Comparison of ENCODE assay signal across 8 mouse cellular contexts in genomic region chr10:81568381-81569191, GRCm38 (mm10). TPM values are rescaled to one million over a fixed set of nuclear protein-coding genes. Genes with fewer than 3 reads are reported as not detected.
DNase-seq lines count a peak whose midpoint lies in the region; ATAC-seq lines count a peak whose summit lies in the region.

No protein-coding gene starts in this region.

- no peak overlapping the region for H3K4me3 ChIP-seq in heart, embryonic 11.5 days (ENCODE audit: low read depth, low read length)
- no peak overlapping the region for H3K4me3 ChIP-seq in forebrain, embryonic 13.5 days
- no peak overlapping the region for H3K4me3 ChIP-seq in kidney, embryonic 14.5 days (ENCODE audit: low read length)
- peak overlapping the region; percentile 31 for H3K4me3 ChIP-seq in midbrain, embryonic 10.5 days

- peaks cover 62% of the 10 kb centered on the region for H3K4me1 ChIP-seq in heart, embryonic 11.5 days (ENCODE audit: control insufficient read depth, insufficient read depth, low read length)
- peaks cover 72% of the 10 kb centered on the region for H3K4me1 ChIP-seq in forebrain, embryonic 13.5 days
- peaks cover 74% of the 10 kb centered on the region for H3K4me1 ChIP-seq in kidney, embryonic 14.5 days (ENCODE audit: control insufficient read depth, insufficient read depth, low read length)
- H3K4me1 ChIP-seq in midbrain, embryonic 10.5 days, result peaks cover 97% of the 10 kb centered on the region

- no peaks in the 10 kb centered on the region for H3K9me3 ChIP-seq in heart, embryonic 11.5 days (replicated peaks; ENCODE audit: control insufficient read depth, low read length)
- H3K9me3 ChIP-seq in forebrain, embryonic 13.5 days (replicated peaks), result no peaks in the 10 kb centered on the region
- no peaks in the 10 kb centered on the region for H3K9me3 ChIP-seq in kidney, embryonic 14.5 days (ENCODE audit: control insufficient read depth, low read length)
- no peaks in the 10 kb centered on the region for H3K9me3 ChIP-seq in midbrain, embryonic 10.5 days (replicated peaks)

- no peak for DNase-seq in heart, adult 8-10 months (ENCODE audit: low spot score)
- peak; percentile 60 for DNase-seq in midbrain, embryonic 10.5 days (ENCODE audit: low spot score)
- no peak for DNase-seq in frontal cortex, adult 2 months (ENCODE audit: extremely low spot score in 1 of 2, low spot score in 1 of 2)
- no peak for DNase-seq in left cerebral cortex, postnatal 10 days (ENCODE audit: extremely low spot score in 1 of 2, low spot score in 2 of 2)
- no peak for DNase-seq in cerebellum, adult 8-10 months

- H3K36me3 ChIP-seq in heart, embryonic 11.5 days (ENCODE audit: control insufficient read depth, insufficient read depth, low read length), result peaks cover 16% of the 10 kb centered on the region
- H3K36me3 ChIP-seq in forebrain, embryonic 13.5 days (ENCODE audit: poor library complexity, severe bottlenecking), result peaks cover 37% of the 10 kb centered on the region
- H3K36me3 ChIP-seq in kidney, embryonic 14.5 days (ENCODE audit: control insufficient read depth, insufficient read depth, low read length), result peaks cover 29% of the 10 kb centered on the region
- peaks cover 37% of the 10 kb centered on the region for H3K36me3 ChIP-seq in midbrain, embryonic 10.5 days

- peak overlapping the region; percentile 53 for H3K4me2 ChIP-seq in heart, embryonic 11.5 days
- peak overlapping the region; percentile 37 for H3K4me2 ChIP-seq in forebrain, embryonic 13.5 days
- H3K4me2 ChIP-seq in kidney, embryonic 14.5 days (replicated peaks; ENCODE audit: low read depth, low read length), result peak overlapping the region; percentile 9

- intact Hi-C loops in left cerebral cortex, postnatal 10 days (cut with DNase I), result no loop called here

- ATAC-seq in heart, embryonic 11.5 days (replicated peaks; ENCODE audit: insufficient number of reproducible peaks, low FRiP score, low TSS enrichment), result no peak; the same call in 1 of the 2 replicates
- ATAC-seq in forebrain, embryonic 13.5 days, result no peak
- ATAC-seq in kidney, embryonic 14.5 days (ENCODE audit: low FRiP score, low TSS enrichment), result peak; percentile 22

- peak overlapping the region; percentile 94 for H3K27ac ChIP-seq in heart, embryonic 11.5 days (ENCODE audit: low read depth, low read length)
- H3K27ac ChIP-seq in forebrain, embryonic 13.5 days, result peak overlapping the region; percentile 68
- H3K27ac ChIP-seq in kidney, embryonic 14.5 days (ENCODE audit: low read depth, low read length), result peak overlapping the region; percentile 90
- H3K27ac ChIP-seq in midbrain, embryonic 10.5 days (replicated peaks), result peak overlapping the region; percentile 75

- H3K9ac ChIP-seq in heart, embryonic 11.5 days (ENCODE audit: low read depth, low read length), result peak overlapping the region; percentile 64
- 0 out of 2 replicates have a peak overlapping the region, but pooled peaks have one; percentile 35 for H3K9ac ChIP-seq in forebrain, embryonic 13.5 days
- peak overlapping the region; percentile 5; the same call in 1 of the 2 replicates for H3K9ac ChIP-seq in kidney, embryonic 14.5 days (ENCODE audit: low read depth, low read length)

- H3K27me3 ChIP-seq in heart, embryonic 11.5 days (ENCODE audit: control insufficient read depth, insufficient read depth, low read length), result peaks cover 9% of the 10 kb centered on the region; the same call in 1 of the 2 replicates
- H3K27me3 ChIP-seq in forebrain, embryonic 13.5 days, result peaks cover 62% of the 10 kb centered on the region
- no peaks in the 10 kb centered on the region for H3K27me3 ChIP-seq in kidney, embryonic 14.5 days (ENCODE audit: control insufficient read depth, insufficient read depth, low read length)
- H3K27me3 ChIP-seq in midbrain, embryonic 10.5 days (ENCODE audit: low read depth, poor library complexity, severe bottlenecking), result peaks cover 81% of the 10 kb centered on the region

- WGBS in heart, embryonic 11.5 days (ENCODE audit: insufficient replicate concordance), result 13% methylated on average over 16 of the region's 16 CpGs
- 7% methylated on average over 15 of the region's 16 CpGs for WGBS in forebrain, embryonic 13.5 days
- WGBS in kidney, embryonic 14.5 days, result 10% methylated on average over 16 of the region's 16 CpGs
- WGBS in midbrain, embryonic 10.5 days, result 15% methylated on average over 16 of the region's 16 CpGs

RNA-seq across cellular contexts. Expression of gene Tle2, which starts 5.8 kb away (rescaled TPM):
- polyA plus RNA-seq in heart, embryonic 11.5 days (2014; fragmentation: Nextera tagmentation; extraction: Ambion mirVana), result 17.8 and 18.3 TPM in 2 replicates
- 10 to 100 TPM in 2 of 4 experiments, 1 to 10 TPM in 2; 5.4 to 12.1 (median 9.1) TPM for total RNA-seq in heart, adult 8-10 months (2022)
- polyA plus RNA-seq in forebrain, embryonic 13.5 days (2015; fragmentation: Nextera tagmentation; extraction: Ambion mirVana), result 15.1 and 17.7 TPM in 2 replicates
- polyA plus RNA-seq in kidney, embryonic 14.5 days (2014; fragmentation: Nextera tagmentation; extraction: Ambion mirVana), result 29.3 and 30.4 TPM in 2 replicates
- polyA plus RNA-seq in midbrain, embryonic 10.5 days (2016; fragmentation: Nextera tagmentation; extraction: Ambion mirVana), result 9.7 and 13.5 TPM in 2 replicates
- polyA plus RNA-seq in frontal cortex, adult 2 months (2012; rRNA removed), result 120 and 136 TPM in 2 replicates
- total RNA-seq in left cerebral cortex, postnatal 10 days (2021), result 10 to 100 TPM; 20.9 to 22.4 TPM

RNA-seq across cellular contexts. Expression of gene Aes, which starts 9.3 kb away (rescaled TPM):
- 330 and 481 TPM in 2 replicates for polyA plus RNA-seq in heart, embryonic 11.5 days (2014; fragmentation: Nextera tagmentation; extraction: Ambion mirVana)
- total RNA-seq in heart, adult 8-10 months (2022), result 1,000 to 10,000 TPM; 1,133 to 1,192 (median 1,173) TPM
- 430 and 502 TPM in 2 replicates for polyA plus RNA-seq in forebrain, embryonic 13.5 days (2015; fragmentation: Nextera tagmentation; extraction: Ambion mirVana)
- polyA plus RNA-seq in kidney, embryonic 14.5 days (2014; fragmentation: Nextera tagmentation; extraction: Ambion mirVana), result 408 and 609 TPM in 2 replicates
- polyA plus RNA-seq in midbrain, embryonic 10.5 days (2016; fragmentation: Nextera tagmentation; extraction: Ambion mirVana), result 334 and 467 TPM in 2 replicates
- polyA plus RNA-seq in frontal cortex, adult 2 months (2012; rRNA removed), result 867 and 972 TPM in 2 replicates
- total RNA-seq in left cerebral cortex, postnatal 10 days (2021), result 100 to 1,000 TPM; 542 to 558 TPM

RNA-seq across cellular contexts. Expression of gene Gna11, which starts 23.6 kb away (rescaled TPM):
- polyA plus RNA-seq in heart, embryonic 11.5 days (2014; fragmentation: Nextera tagmentation; extraction: Ambion mirVana), result 55.5 and 58.8 TPM in 2 replicates
- total RNA-seq in heart, adult 8-10 months (2022), result 10 to 100 TPM; 47.7 to 54.1 (median 50.9) TPM
- 79.0 and 84.3 TPM in 2 replicates for polyA plus RNA-seq in forebrain, embryonic 13.5 days (2015; fragmentation: Nextera tagmentation; extraction: Ambion mirVana)
- polyA plus RNA-seq in kidney, embryonic 14.5 days (2014; fragmentation: Nextera tagmentation; extraction: Ambion mirVana), result 77.7 and 89.2 TPM in 2 replicates
- 70.7 and 73.7 TPM in 2 replicates for polyA plus RNA-seq in midbrain, embryonic 10.5 days (2016; fragmentation: Nextera tagmentation; extraction: Ambion mirVana)
- 147 and 150 TPM in 2 replicates for polyA plus RNA-seq in frontal cortex, adult 2 months (2012; rRNA removed)
- total RNA-seq in left cerebral cortex, postnatal 10 days (2021), result 100 to 1,000 TPM; 111 to 118 TPM

RNA-seq across cellular contexts. Expression of gene Tle6, which starts 32.3 kb away (rescaled TPM):
- polyA plus RNA-seq in heart, embryonic 11.5 days (2014; fragmentation: Nextera tagmentation; extraction: Ambion mirVana), result 25.6 and 27.3 TPM in 2 replicates
- total RNA-seq in heart, adult 8-10 months (2022), result 10 to 100 TPM in 1 of 4 experiments, 1 to 10 TPM in 3; 6.8 to 12.7 (median 9.3) TPM
- 1.8 and 4.1 TPM in 2 replicates for polyA plus RNA-seq in forebrain, embryonic 13.5 days (2015; fragmentation: Nextera tagmentation; extraction: Ambion mirVana)
- polyA plus RNA-seq in kidney, embryonic 14.5 days (2014; fragmentation: Nextera tagmentation; extraction: Ambion mirVana), result 12.6 and 15.5 TPM in 2 replicates
- polyA plus RNA-seq in midbrain, embryonic 10.5 days (2016; fragmentation: Nextera tagmentation; extraction: Ambion mirVana), result 6.0 and 8.8 TPM in 2 replicates
- polyA plus RNA-seq in frontal cortex, adult 2 months (2012; rRNA removed), result 12.8 and 17.4 TPM in 2 replicates
- 1 to 10 TPM in 1 of 2 experiments, under 1 TPM in 1; 0.93 to 3.0 TPM for total RNA-seq in left cerebral cortex, postnatal 10 days (2021)

RNA-seq across cellular contexts. Expression of gene BC025920, which starts 37.5 kb away (rescaled TPM):
- polyA plus RNA-seq in heart, embryonic 11.5 days (2014; fragmentation: Nextera tagmentation; extraction: Ambion mirVana), result 0.25 and 0.63 TPM in 2 replicates
- 1 to 10 TPM; 2.3 to 4.4 (median 3.0) TPM for total RNA-seq in heart, adult 8-10 months (2022)
- 2.0 and 3.7 TPM in 2 replicates for polyA plus RNA-seq in forebrain, embryonic 13.5 days (2015; fragmentation: Nextera tagmentation; extraction: Ambion mirVana)
- polyA plus RNA-seq in kidney, embryonic 14.5 days (2014; fragmentation: Nextera tagmentation; extraction: Ambion mirVana), result 0.84 and 0.86 TPM in 2 replicates
- 1.4 and 2.0 TPM in 2 replicates for polyA plus RNA-seq in midbrain, embryonic 10.5 days (2016; fragmentation: Nextera tagmentation; extraction: Ambion mirVana)
- polyA plus RNA-seq in frontal cortex, adult 2 months (2012; rRNA removed), result 4.1 and 5.2 TPM in 2 replicates
- total RNA-seq in left cerebral cortex, postnatal 10 days (2021), result 1 to 10 TPM; 1.9 to 2.2 TPM

Comparison
In these comparisons a context has a peak if more than half of its experiments do, and no peak if none do; other contexts are left out.
1. H3K9ac ChIP-seq: peak in every context shown above with its lines; median percentile 64 in heart, embryonic 11.5 days; 35 in forebrain, embryonic 13.5 days; 5 in kidney, embryonic 14.5 days.